Mouse (Mus musculus): ENCODE data around the gene Col15a1. TPM values are rescaled to one million over a fixed set of nuclear protein-coding genes. Genes with fewer than 3 reads are reported as not detected.

The Col15a1 gene
- polyA plus RNA-seq, 1 experiment from 2014 or later, result 16.0 TPM

- Histone ChIP-seq H3K27ac (peak overlapping the region; percentile 66), H3K36me3 (no peaks in the 10 kb centered on the region), H3K4me1 (replicated peaks) (peaks cover 20% of the 10 kb centered on the region), H3K9me3 (peaks cover 5% of the 10 kb centered on the region; the same call in 1 of the 2 replicates), H3K27me3 (replicated peaks) (no peaks in the 10 kb centered on the region), H3K4me2 (replicated peaks) (peak overlapping the region; percentile 11; the same call in 1 of the 2 replicates), H3K4me3 (replicated peaks) (no peak overlapping the region), H3K9ac (no peak overlapping the region)
- 31% methylated on average over 16 of the region's 16 CpGs for WGBS
- ATAC-seq, result peak; percentile 80
These were observed 86.0 kb downstream of the Col15a1 start for GRCm38 (mm10) chr4:47293771-47294543.

DNA sequence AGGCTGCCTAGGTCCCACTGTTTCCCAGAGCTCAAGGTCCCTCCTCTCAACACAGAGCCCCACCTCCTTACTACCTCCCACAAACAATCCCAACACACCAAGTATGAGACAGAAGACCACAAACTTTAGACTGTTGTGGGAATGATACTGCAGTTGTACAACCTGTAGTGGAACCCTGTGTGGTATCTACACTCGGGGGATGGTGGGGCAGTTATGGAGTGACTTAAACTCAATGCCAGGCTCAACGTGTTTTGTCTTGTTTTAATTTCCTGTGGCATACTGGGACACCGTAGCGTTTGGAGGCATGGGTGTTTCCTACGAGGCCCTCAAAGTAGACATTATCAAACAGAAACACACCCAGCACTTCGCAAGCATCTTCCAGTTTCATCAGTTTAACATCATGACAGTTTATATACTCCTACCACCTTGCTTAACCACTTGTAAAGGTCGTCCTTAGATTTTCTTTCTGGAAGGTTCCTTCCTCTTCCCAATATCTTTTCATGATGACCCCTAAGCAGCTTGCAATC is 86.6 kb downstream of the Col15a1 start:
- peaks cover 20% of the 10 kb centered on the region for H3K4me1 ChIP-seq (replicated peaks)
- H3K36me3 ChIP-seq, result no peaks in the 10 kb centered on the region
- H3K27me3 ChIP-seq (replicated peaks), result no peaks in the 10 kb centered on the region
- H3K9ac ChIP-seq, result no peak overlapping the region
- WGBS, result 80% methylated on average over 7 of the region's 7 CpGs
- H3K27ac ChIP-seq, result no peak overlapping the region; the same call in 1 of the 2 replicates
- no peak overlapping the region for H3K4me2 ChIP-seq (replicated peaks)
- no peak for ATAC-seq
- no peak overlapping the region for H3K4me3 ChIP-seq (replicated peaks)
- peaks cover 5% of the 10 kb centered on the region; the same call in 1 of the 2 replicates for H3K9me3 ChIP-seq

DNA sequence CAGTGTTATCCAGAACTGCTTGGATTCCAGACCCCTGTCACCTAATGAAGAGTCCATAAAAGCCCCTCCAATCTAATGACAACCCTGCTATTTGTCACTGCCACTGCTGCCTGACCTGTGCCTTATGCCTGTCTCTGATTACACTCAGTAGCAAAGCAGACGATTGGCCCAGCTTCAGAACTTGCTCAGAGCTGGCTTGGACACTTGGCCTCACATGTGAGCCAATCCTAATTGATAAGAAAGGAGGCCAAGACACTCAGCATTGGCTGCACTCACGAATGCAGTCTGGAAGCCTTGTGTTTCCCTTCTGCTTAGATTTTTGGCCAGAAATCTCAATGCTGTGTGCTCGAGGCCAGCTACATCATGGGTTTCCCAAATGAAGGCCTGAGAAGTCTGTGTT is 87.6 kb downstream of the Col15a1 start:
- peaks cover 20% of the 10 kb centered on the region for H3K4me1 ChIP-seq (replicated peaks)
- H3K4me3 ChIP-seq (replicated peaks), result no peak overlapping the region
- 52% methylated on average over 3 of the region's 3 CpGs for WGBS
- no peak overlapping the region for H3K4me2 ChIP-seq (replicated peaks)
- H3K9ac ChIP-seq, result no peak overlapping the region
- ATAC-seq, result no peak
- no peak overlapping the region for H3K27ac ChIP-seq
- H3K36me3 ChIP-seq, result no peaks in the 10 kb centered on the region
- H3K27me3 ChIP-seq (replicated peaks), result no peaks in the 10 kb centered on the region
- peaks cover 5% of the 10 kb centered on the region; the same call in 1 of the 2 replicates for H3K9me3 ChIP-seq

GRCm38 (mm10) chr4:47300701-47301100 is 92.7 kb downstream of the Col15a1 start:
- no peaks in the 10 kb centered on the region for H3K4me1 ChIP-seq (replicated peaks)
- no peaks in the 10 kb centered on the region for H3K36me3 ChIP-seq
- H3K4me3 ChIP-seq (replicated peaks), result no peak overlapping the region
- no peak overlapping the region for H3K27ac ChIP-seq
- H3K4me2 ChIP-seq (replicated peaks), result no peak overlapping the region
- peaks cover 5% of the 10 kb centered on the region; the same call in 1 of the 2 replicates for H3K9me3 ChIP-seq
- no peaks in the 10 kb centered on the region for H3K27me3 ChIP-seq (replicated peaks)
- ATAC-seq, result no peak
- H3K9ac ChIP-seq, result no peak overlapping the region
- WGBS, result 88% methylated on average over 2 of the region's 2 CpGs

- H3K4me1 ChIP-seq (replicated peaks), result no peaks in the 10 kb centered on the region
- H3K27ac ChIP-seq, result no peak overlapping the region
- peaks cover 5% of the 10 kb centered on the region; the same call in 1 of the 2 replicates for H3K9me3 ChIP-seq
- no peaks in the 10 kb centered on the region for H3K27me3 ChIP-seq (replicated peaks)
- no peak for ATAC-seq
- no peak overlapping the region for H3K4me2 ChIP-seq (replicated peaks)
- H3K4me3 ChIP-seq (replicated peaks), result no peak overlapping the region
- H3K9ac ChIP-seq, result no peak overlapping the region
- H3K36me3 ChIP-seq, result no peaks in the 10 kb centered on the region
- WGBS, result 85% methylated on average over 7 of the region's 7 CpGs
These were observed 94.6 kb downstream of the Col15a1 start for GRCm38 (mm10) chr4:47302610-47303009.

GRCm38 (mm10) chr4:47303340-47303998 is 95.5 kb downstream of the Col15a1 start:
- ATAC-seq, result no peak
- H3K4me1 ChIP-seq (replicated peaks), result no peaks in the 10 kb centered on the region
- 66% methylated on average over 5 of the region's 5 CpGs for WGBS

DNA sequence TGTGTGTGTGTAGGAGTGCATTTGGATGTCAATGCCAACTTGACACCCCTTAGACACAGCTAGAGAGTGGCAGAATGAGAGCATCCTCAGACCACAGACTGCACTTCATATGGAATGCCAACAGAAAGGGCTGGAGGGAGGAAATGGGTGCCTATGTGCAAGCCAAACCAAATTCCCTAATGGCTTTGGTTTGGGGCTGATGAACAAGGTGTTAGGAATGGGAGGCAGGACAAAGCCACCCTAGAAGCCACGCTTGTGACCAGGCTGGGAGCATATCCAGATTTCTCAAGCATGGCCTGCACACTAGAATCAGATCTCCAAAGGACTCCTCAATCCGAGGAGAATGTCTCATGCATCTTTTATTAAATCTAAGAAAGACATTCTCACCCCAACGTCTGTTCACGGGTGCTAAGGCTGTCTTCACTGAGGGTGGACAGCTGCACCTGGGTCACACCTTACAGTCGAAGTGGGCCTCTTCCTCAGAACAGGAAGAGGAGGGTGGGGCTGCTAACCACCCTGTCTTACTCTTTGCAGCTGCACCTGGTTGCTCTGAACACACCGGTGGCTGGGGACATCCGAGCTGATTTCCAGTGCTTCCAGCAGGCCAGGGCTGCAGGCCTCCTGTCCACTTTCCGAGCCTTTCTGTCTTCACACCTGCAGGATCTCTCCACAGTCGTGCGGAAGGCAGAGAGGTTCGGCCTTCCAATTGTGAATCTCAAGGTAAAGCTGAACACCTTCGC is 102.1 kb downstream of the Col15a1 start:
- Histone ChIP-seq H3K4me3 (replicated peaks) (no peak overlapping the region), H3K9ac (no peak overlapping the region), H3K27me3 (replicated peaks) (no peaks in the 10 kb centered on the region), H3K36me3 (no peaks in the 10 kb centered on the region), H3K9me3 (no peaks in the 10 kb centered on the region), H3K27ac (no peak overlapping the region), H3K4me2 (replicated peaks) (no peak overlapping the region), H3K4me1 (replicated peaks) (0 out of 2 replicates have a peak, but pooled peaks cover 3% of the 10 kb centered on the region)
- peak; percentile 54; the same call in 1 of the 2 replicates for ATAC-seq
- 77% methylated on average over 12 of the region's 12 CpGs for WGBS

More at GRCm38 (mm10) chr4:47303340-47303998, 95.5 kb downstream of the Col15a1 start:
- Histone ChIP-seq H3K9ac (no peak overlapping the region), H3K27ac (no peak overlapping the region), H3K36me3 (no peaks in the 10 kb centered on the region), H3K4me2 (replicated peaks) (no peak overlapping the region), H3K9me3 (peaks cover 4% of the 10 kb centered on the region; the same call in 1 of the 2 replicates), H3K4me3 (replicated peaks) (no peak overlapping the region), H3K27me3 (replicated peaks) (no peaks in the 10 kb centered on the region)

DNA sequence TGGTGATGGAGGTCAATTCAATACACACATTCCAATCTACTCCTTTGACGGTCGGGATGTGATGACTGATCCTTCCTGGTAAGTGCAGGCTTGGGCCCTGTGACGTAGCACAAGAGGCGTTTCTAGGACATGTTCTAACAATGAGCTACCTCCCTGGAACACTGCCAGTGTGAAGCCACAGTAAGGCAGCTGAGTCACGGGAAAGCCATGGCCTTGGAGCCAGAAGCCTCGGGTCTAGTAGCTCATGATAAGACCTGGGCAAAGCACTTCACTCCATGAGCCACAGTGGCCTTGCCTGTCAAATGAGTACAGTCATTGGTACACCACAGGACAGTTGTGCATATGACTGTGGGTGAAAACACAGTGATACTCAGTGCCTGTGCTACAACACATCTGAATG is 102.9 kb downstream of the Col15a1 start:
- 58% methylated on average over 6 of the region's 6 CpGs for WGBS
- ATAC-seq, result peak; percentile 76

DNA sequence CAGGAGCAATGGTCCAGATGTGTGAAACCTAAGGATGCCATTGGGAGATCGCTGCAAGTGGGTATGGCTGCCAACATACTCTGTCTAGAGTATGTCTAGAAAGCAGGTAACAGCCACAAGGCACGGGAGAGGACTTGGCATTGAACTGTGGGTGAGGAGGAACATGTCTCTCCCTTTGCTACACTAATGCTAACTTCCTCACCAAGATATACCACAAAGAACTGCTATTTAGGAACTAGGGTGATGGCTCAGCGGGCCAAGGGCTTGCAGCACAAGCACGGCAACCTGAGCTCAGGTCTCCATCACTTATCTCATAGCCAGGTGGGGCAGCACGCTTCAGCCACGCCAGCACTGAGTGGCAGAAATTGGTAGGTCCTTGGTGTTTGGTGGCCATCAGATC is 103.5 kb downstream of the Col15a1 start:
- Histone ChIP-seq H3K4me1 (replicated peaks) (0 out of 2 replicates have a peak, but pooled peaks cover 3% of the 10 kb centered on the region), H3K36me3 (no peaks in the 10 kb centered on the region), H3K4me3 (replicated peaks) (no peak overlapping the region), H3K9me3 (no peaks in the 10 kb centered on the region), H3K27ac (no peak overlapping the region), H3K9ac (no peak overlapping the region), H3K27me3 (replicated peaks) (no peaks in the 10 kb centered on the region), H3K4me2 (replicated peaks) (no peak overlapping the region)
- WGBS, result 91% methylated on average over 6 of the region's 6 CpGs
- ATAC-seq, result no peak

More for the DNA sequence above, 102.9 kb downstream of the Col15a1 start:
- no peak overlapping the region for H3K4me3 ChIP-seq (replicated peaks)
- no peak overlapping the region for H3K4me2 ChIP-seq (replicated peaks)
- H3K27ac ChIP-seq, result no peak overlapping the region
- H3K36me3 ChIP-seq, result no peaks in the 10 kb centered on the region
- H3K9ac ChIP-seq, result no peak overlapping the region
- 0 out of 2 replicates have a peak, but pooled peaks cover 3% of the 10 kb centered on the region for H3K4me1 ChIP-seq (replicated peaks)
- no peaks in the 10 kb centered on the region for H3K27me3 ChIP-seq (replicated peaks)
- no peaks in the 10 kb centered on the region for H3K9me3 ChIP-seq

DNA sequence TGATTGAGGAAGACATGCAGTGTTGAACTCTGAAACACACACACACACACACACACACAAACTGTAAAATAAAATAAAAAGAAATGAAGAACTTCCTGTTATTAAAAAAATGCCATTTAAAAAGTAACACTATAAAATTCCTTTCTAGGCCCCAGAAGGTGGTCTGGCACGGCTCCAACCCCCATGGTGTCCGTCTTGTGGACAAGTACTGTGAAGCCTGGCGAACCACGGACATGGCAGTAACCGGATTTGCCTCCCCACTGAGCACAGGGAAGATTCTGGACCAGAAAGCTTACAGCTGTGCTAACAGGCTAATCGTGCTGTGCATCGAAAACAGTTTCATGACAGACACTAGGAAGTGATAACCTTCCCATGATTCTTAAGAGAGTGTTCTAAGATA is 104.0 kb downstream of the Col15a1 start:
- 60% methylated on average over 7 of the region's 7 CpGs for WGBS

GRCm38 (mm10) chr4:47312676-47313075 is 104.7 kb downstream of the Col15a1 start:
- Histone ChIP-seq H3K4me2 (replicated peaks) (no peak overlapping the region), H3K9me3 (no peaks in the 10 kb centered on the region), H3K27ac (no peak overlapping the region), H3K36me3 (no peaks in the 10 kb centered on the region), H3K9ac (no peak overlapping the region), H3K4me3 (replicated peaks) (no peak overlapping the region), H3K4me1 (replicated peaks) (0 out of 2 replicates have a peak, but pooled peaks cover 3% of the 10 kb centered on the region), H3K27me3 (replicated peaks) (no peaks in the 10 kb centered on the region)
- ATAC-seq, result no peak
- WGBS, result 73% methylated on average over 14 of the region's 14 CpGs

More for the DNA sequence above, 104.0 kb downstream of the Col15a1 start:
- Histone ChIP-seq H3K27me3 (replicated peaks) (no peaks in the 10 kb centered on the region), H3K4me2 (replicated peaks) (no peak overlapping the region), H3K9me3 (no peaks in the 10 kb centered on the region), H3K36me3 (no peaks in the 10 kb centered on the region), H3K9ac (no peak overlapping the region), H3K27ac (no peak overlapping the region), H3K4me3 (replicated peaks) (no peak overlapping the region), H3K4me1 (replicated peaks) (0 out of 2 replicates have a peak, but pooled peaks cover 3% of the 10 kb centered on the region)
- no peak for ATAC-seq

Data from intestine, embryonic 15.5 days (tissue).